Mouse (Mus musculus): ENCODE results near the gene Sec14l4.
A peak's percentile ranks its signal among the peaks of the same experiment; 100 is the strongest.

The Sec14l4 gene

DNA sequence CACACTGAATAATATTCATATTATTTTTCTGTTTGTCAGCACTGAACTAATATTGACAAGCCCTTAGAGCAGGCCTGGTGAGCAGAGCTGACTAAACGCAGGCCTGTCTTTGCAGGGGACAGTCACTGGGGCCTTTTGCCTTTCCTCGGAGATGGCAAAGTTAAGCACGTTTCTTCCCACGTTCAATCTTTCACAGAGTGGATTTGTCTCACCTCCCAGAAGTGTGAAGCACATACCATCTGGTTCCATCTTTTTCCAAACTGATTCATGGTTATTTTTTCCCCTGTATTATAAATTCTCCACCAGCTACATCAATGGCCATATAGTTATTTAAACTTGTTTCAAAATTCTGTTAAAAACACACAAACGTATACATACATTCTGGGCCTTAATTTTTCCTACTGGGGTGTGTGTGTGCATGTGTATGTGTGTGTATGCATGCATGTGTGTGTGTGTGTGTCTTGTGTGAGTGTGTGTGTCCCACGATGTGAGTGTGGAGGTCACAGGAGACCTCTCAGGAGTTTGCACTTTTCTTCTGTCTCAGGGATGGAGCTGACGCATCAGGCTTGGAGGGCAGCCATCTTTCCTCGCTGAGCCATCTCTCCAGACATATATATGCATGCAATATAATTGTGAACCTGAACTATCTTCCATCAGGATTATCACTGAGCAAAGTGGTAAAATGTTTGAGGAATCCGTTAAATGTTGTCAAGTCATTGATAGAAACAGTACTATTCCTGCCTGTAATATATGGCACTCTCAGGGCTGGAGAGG, 3.5 kb upstream of the Sec14l4 start:
- no peak for DNase-seq (ENCODE audit: extremely low read depth, low read depth)

DNA sequence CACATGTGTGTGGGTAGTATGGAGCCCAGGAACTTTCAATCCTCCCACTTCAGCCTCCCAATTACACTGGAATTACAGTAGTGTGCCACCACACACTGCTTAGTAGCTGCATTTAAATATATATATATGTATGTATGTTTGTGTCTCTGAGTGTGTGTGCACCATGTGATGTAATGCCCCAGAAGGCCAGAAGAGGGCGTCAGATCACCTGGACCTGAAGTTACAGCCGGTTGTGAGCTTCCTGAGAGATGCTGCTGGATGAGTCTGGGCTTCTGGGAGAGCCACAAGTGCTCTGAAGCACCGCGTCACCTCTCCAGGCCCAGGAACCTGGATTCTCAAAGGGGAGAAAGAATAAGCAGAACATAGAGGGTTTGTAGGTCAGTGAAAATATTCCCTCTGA, 1.9 kb upstream of the Sec14l4 start:
- DNase-seq (ENCODE audit: extremely low read depth, low read depth) = no peak

- DNase-seq (ENCODE audit: extremely low read depth, low read depth) = no peak
These were observed 699 bp downstream of the Sec14l4 start for GRCm38 (mm10) chr11:4031961-4032360.

GRCm38 (mm10) chr11:4033471-4033870, 2.2 kb downstream of the Sec14l4 start:
- no peak for DNase-seq (ENCODE audit: extremely low read depth, low read depth)

- peak; percentile 15 for DNase-seq (ENCODE audit: extremely low read depth, low read depth)
These were observed 2.9 kb downstream of the Sec14l4 start for GRCm38 (mm10) chr11:4034169-4034568.

- no peak for DNase-seq (ENCODE audit: extremely low read depth, low read depth)
These were observed 4.0 kb downstream of the Sec14l4 start for GRCm38 (mm10) chr11:4035116-4035892.

- DNase-seq (ENCODE audit: extremely low read depth, low read depth) = no peak
These were observed 4.7 kb downstream of the Sec14l4 start for GRCm38 (mm10) chr11:4035916-4036315.

DNA sequence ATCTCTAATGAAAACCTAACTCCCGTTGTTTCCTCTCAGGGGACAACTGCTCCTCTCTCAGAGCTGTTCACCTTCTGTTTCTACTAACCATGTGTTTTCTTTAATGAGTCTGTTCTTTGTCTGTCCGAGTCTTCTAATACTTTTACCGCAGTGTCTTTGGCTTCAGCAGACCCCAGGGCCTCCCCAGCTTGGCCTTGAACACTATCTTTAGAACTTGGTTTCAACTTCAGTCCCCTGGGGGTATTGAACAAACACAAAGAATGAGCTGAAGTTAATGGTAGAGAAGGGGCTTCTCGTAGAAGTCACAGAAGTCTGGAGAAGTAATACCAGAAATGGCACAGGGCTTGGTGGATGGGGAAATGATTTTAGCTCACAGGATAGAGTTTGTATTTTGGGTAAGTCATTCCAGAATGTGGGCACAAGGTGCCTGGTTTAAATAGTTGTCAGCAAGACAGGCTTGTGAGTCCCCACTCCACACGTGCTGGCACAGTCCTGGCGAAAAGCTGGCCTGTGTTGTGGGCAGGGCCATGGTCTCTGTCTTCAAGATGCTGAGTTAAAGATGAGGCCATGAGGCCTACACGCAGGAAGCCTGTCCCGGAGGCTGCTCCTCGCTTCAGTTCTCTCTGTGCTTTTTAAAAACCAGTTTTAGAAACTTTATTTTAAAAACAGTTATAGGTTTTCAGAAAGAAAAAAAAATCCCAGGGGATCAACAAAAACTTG, 5.3 kb downstream of the Sec14l4 start:
- DNase-seq (ENCODE audit: extremely low read depth, low read depth) = no peak

DNA sequence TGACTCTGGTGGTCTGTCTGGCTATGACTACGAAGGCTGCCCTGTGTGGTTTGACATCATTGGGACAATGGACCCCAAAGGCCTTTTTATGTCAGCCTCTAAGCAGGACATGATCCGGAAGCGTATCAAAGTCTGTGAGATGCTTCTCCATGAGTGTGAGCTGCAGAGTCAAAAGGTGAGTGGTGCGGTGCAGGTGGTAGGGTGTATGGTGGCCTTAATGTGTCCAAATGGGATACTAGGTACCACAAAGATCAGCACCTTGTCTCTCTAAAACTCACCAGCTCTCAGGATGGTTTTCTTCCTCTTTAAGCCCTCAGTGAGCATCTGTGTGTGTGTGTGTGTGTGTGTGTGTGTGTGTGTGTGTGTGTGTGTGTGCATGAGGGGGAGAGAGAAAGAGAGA, 8.7 kb downstream of the Sec14l4 start:
- DNase-seq (ENCODE audit: extremely low read depth, low read depth) = no peak

DNA sequence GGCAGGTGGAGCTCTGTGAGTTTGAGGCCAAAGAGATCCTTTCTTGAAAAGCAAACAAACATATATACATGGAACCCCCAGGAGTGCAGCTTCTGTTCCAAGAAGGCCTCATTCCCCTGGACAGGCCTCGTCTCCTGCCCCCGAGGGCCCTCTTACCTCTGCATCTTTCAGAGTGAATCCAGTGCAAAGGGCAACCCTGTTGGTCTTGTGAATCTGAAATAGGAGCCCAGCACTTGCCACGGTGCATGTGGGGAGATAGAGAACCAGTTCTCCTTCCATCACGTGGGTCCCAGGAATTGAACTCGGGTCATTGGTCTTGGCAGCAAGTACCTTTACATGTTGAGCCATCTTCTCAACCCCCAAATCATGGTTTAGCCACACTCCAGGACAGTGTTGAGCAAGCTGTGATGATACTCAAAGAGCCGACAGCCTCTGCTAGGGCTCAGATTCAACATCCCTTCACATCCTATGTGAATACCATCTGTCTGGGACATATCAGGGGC, 9.9 kb downstream of the Sec14l4 start:
- no peak for DNase-seq (ENCODE audit: extremely low read depth, low read depth)

- DNase-seq (ENCODE audit: extremely low read depth, low read depth) = no peak
These were observed 11.8 kb downstream of the Sec14l4 start for GRCm38 (mm10) chr11:4043081-4043480.

DNA sequence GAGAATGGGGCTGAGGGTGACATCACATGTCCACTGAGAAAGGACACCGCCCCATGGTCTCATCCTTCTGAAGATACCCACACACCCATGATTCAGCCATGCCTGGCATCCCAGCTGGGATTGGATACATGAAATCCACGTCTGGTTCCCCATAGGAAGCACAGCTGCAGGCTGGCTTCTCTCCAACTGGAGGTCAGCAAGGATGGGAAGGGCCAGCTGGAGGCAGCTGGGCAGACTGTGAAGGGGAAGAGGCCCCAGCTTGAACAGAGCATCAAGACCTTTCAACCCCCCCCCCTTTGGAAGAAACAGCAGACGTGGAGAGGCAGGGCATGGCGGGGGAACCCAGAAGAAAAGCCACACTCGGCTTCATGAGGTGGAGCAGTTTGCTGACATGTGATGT, 15.3 kb downstream of the Sec14l4 start:
- DNase-seq (ENCODE audit: extremely low read depth, low read depth) = no peak

DNA sequence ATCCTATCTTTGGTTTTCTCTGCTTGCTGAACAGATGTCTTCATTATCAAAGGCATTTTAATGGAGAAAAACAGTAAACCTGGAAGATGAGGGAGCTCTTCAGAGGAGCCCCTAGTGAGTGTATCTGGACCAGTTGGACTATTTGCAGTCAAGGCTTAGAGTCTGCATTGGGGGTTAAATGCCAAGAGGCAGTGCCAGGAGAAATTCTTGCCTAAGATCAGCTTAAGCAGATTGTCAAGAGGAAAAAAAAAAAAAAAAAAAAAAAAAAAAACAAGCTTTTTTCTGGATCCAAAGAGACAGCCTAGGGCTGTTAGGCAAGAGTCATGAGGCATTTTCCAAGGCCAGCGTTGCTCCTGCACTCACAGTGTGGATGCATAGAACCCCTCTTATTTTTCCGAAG, 16.5 kb downstream of the Sec14l4 start:
- no peak for DNase-seq (ENCODE audit: extremely low read depth, low read depth)

GRCm38 (mm10) chr11:4048438-4048837, 17.2 kb downstream of the Sec14l4 start:
- no peak for DNase-seq (ENCODE audit: extremely low read depth, low read depth)

GRCm38 (mm10) chr11:4053586-4053985, 22.3 kb downstream of the Sec14l4 start:
- DNase-seq (ENCODE audit: extremely low read depth, low read depth) = peak; percentile 21

- DNase-seq (ENCODE audit: extremely low read depth, low read depth) = no peak
These were observed 29.8 kb downstream of the Sec14l4 start for GRCm38 (mm10) chr11:4060866-4061575.

DNA sequence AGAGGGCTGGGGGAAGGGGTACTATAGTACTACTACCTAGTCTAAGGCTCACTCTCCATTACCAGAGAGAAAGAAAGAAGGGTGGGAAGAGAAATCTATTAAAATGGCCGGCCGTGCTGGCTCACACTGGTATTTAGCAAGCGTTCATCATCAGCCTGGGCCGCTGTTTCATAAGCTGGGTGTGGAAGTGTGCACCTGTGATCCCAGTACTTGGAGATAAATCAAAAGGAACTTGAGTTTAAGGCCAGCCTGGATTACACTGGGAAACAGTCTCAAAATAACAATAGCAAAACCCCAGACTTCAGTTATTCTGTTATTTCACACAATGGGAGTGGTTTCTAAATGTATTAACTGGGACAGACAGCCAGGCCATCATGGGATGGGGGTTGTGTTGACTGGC, 31.3 kb downstream of the Sec14l4 start:
- DNase-seq (ENCODE audit: extremely low read depth, low read depth) = no peak

GRCm38 (mm10) chr11:4062981-4063380, 31.7 kb downstream of the Sec14l4 start:
- no peak for DNase-seq (ENCODE audit: extremely low read depth, low read depth)

DNA sequence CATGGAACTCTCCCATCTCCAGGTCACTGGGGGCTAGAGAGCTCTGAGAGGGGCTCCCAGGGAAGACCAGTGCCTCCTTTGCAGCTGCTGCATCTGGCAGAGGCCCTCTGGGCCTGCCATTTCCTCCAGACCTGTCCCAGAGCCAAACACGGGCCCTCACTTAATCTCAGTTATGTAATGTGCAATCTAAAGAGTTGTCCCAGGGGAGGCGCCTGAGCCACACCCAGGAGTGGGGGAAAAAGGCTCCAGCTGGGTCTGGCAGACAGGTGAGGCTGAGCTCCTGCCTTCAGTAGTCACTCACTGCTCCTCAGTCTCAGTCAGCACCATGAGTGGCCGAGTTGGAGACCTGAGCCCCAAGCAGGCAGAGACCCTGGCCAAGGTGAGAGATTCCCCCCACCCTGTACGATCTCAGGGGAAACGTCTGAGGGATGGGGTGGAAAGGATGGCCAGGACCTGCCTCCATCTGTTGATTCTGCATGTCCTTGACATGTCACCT, 33.4 kb downstream of the Sec14l4 start, which contains the start of gene Sec14l3:
Gene Sec14l3, plus strand, starts transcription at position 215 of the 496 bp plus-strand sequence.
- DNase-seq (ENCODE audit: extremely low read depth, low read depth) = no peak

GRCm38 (mm10) chr11:4069664-4070063, 38.4 kb downstream of the Sec14l4 start:
- no peak for DNase-seq (ENCODE audit: extremely low read depth, low read depth)

- no peak for DNase-seq (ENCODE audit: extremely low read depth, low read depth)
These were observed 45.4 kb downstream of the Sec14l4 start for GRCm38 (mm10) chr11:4076633-4077032.

Measured in MEL-GATA-1-ER (cell line).